Mouse (Mus musculus) spleen, adult 10 weeks (tissue): ENCODE results near the gene Gm21586. TPM values are rescaled to one million over a fixed set of nuclear protein-coding genes. Genes with fewer than 3 reads are reported as not detected.

Source experiments
- polyA plus RNA-seq: library from polyadenylated mRNA; stranded (reverse); fragments of 350-450 nt; fragmentation: Illumina TruSeq; extraction: RNeasy Lipid Tissue Mini Kit (QIAGEN cat#74804); gene quantifications from one replicate; pipeline ENCODE4 v1.2.3, GENCODE M21; 2015; ENCODE audit warnings: low replicate concordance; ENCODE audit not compliant: insufficient read depth

The Gm21586 gene
- not detected for polyA plus RNA-seq

GRCm38 (mm10) chr4:42439078-42439477 lies at the start of gene Gm21586:
TSS of gene Gm21586 (plus strand) at chr4:42439378.

GRCm38 (mm10) chr4:42466452-42466851 lies 27.3 kb downstream of the Gm21586 start, which contains the start of gene Gm2163:
TSS of gene Gm2163 (plus strand) at chr4:42466752.

Other genes with a start within 250 kb of the Gm21586 start
- gene Gm10600, start 198.7 kb upstream of the Gm21586 start, polyA plus RNA-seq: 1.5 TPM
- gene Ccl21b, start 183.6 kb upstream of the Gm21586 start, polyA plus RNA-seq: not detected
- not detected for gene Gm21953, start 145.1 kb upstream of the Gm21586 start, polyA plus RNA-seq
- not detected for gene Fam205a3, start 121.0 kb upstream of the Gm21586 start, polyA plus RNA-seq
- gene Gm2163, start 27.4 kb downstream of the Gm21586 start, polyA plus RNA-seq: 0.21 TPM
- not detected for gene Fam205a2, start 88.8 kb downstream of the Gm21586 start, polyA plus RNA-seq
- not detected for gene Gm10591, start 172.8 kb downstream of the Gm21586 start, polyA plus RNA-seq
- gene Gm2564, start 190.3 kb downstream of the Gm21586 start, polyA plus RNA-seq: 93.8 TPM
- gene Ccl27b, start 215.9 kb downstream of the Gm21586 start, polyA plus RNA-seq: not detected
- not detected for gene Il11ra2, start 222.5 kb downstream of the Gm21586 start, polyA plus RNA-seq